Mouse (Mus musculus): ENCODE measurements around the gene Kif26b.

- no peak for TF ChIP-seq CTCF (IDR thresholded peaks at IDR 0.05; ENCODE audit: low read depth, low read length)
- TF ChIP-seq POLR2A (IDR thresholded peaks at IDR 0.05; ENCODE audit: borderline replicate concordance, low read depth, low read length), result no peak
Measured at GRCm38 (mm10) chr1:178597757-178598156, 68.8 kb downstream of the Kif26b start.
